Mouse (Mus musculus) c-Kit-positive CD71-negative TER-119-negative erythroid progenitor cells, embryonic 14.5 days (primary cell): ENCODE results near the gene Cryzl2.

Experiments
- DNase-seq: peaks from one replicate; pipeline ENCODE4 v3.0.0-alpha.2; 2013; ENCODE audit warnings: low read depth

The Cryzl2 gene

DNA sequence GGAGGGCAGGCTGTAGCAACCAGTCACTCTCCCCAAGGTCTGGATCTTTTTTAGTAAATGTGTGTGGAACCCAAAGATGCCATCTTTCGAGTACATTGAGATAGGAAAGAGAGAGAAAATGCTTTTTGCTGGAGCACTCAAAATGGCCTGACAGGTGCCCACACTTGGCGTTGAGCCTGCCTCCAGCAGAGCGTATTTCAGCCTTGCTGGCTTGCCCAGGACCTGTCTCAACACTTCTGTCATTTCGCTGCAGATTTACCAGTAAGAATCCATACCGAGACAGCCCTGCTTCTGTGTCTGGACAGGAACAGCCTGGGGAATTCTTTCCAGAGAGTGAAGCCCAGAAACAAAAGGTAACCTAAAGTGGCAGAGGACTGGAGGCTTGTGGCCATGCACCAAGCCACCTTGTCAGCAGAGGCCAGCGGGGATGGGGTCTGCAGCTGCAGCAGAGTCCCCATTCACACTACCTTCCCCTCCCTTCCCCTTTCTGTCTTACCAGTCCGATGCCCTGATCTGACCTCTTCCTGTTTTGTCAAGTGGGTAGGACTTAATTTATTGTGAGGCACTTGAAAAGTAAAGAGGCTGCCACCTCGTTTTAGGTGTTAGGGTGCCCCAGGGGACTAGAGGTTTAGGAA lies 74.6 kb downstream of the Cryzl2 start:
- DNase-seq: no peak

DNA sequence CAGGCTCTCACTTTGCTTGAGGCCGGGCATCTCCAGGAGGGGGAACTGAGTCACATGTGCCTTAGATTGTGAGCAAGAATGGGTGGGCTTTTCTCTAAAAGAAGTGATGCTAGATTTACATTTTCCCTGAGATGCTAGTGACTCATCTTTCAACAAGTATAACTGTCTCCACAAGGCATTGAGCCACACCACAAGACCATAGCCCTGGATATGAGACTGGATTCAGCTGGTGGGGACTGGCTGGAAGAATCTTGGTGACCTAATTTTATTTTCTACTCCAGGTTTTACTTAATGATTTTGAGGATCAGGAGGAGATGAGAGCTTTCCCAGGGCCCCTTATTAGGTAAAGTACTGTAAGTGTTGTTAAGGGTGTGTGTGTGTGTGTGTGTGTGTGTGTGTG lies 77.2 kb downstream of the Cryzl2 start:
- DNase-seq: no peak

DNA sequence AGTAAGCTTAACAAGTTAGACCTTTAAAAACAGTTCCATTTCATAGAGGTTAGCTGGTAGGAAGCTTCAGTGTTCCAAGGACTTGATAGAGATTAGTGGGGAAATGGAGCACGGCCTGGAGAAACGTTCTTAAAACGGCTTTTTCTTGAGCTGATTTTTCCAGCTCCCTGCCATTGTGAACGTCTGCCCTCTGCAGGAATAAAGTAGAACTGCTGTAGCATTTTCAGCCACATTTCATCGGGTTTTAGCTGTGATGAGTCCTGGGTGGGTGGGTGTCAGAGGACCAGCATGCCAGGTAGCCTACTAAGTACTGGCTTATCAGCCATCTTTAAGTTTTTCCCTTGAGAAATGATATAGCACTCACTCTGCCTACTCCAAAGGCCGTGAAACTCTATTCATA lies 78.1 kb downstream of the Cryzl2 start:
- DNase-seq: no peak

DNA sequence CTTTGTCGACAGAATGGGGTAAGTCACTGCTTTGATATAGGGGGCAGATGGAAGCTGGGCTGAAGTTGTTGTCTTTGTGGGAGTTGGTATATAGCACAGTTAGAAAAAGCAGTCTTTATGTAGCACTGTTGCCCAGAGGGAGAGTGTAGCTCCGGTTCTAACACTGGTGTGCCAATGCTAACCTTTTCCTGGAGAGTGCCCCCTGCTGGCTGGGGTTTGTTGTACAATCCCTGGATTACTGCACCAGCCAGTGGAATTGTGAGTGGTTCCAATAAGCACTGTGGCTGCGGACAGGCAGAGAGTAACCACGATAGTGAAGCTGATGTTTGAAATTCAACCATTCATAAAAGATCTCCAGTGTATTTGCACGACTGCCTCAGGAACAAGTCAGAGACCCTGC lies 79.3 kb downstream of the Cryzl2 start:
- DNase-seq: no peak
